Mouse (Mus musculus) midbrain, embryonic 11.5 days (tissue): ENCODE measurements at regions not wholly inside any gene's neighbourhood (a gene's known extent, or its start where the extent isn't known, plus 50 kb on each side); places are given as distances from the start of the nearest gene placed in this dataset.
A peak's percentile ranks its signal among the peaks of the same experiment; 100 is the strongest.

ENCODE experiments used
- ATAC-seq: fragments of 200-750 bp; cut with Nextera tagmentation; 2 replicates; pipeline ENCODE4 v1.8.0; 2017; ENCODE audit warnings: moderate TSS enrichment, moderate library complexity; ENCODE audit not compliant: low FRiP score
- DNase-seq: peaks from one replicate; pipeline ENCODE4 v3.0.0; 2015; ENCODE audit warnings: low spot score; ENCODE audit errors: missing footprints
- H3K27ac ChIP-seq: fragments of 300-500 bp; sonication (generic); 2 replicates; pipeline ENCODE4 v1.5.1; 2014; ENCODE audit warnings: low read depth, low read length
- H3K27me3 ChIP-seq: fragments of 300-500 bp; sonication (generic); 2 replicates; pipeline ENCODE4 v1.6.1; 2014; ENCODE audit warnings: mild to moderate bottlenecking, low read length, moderate library complexity, mixed read lengths; ENCODE audit not compliant: control insufficient read depth, insufficient read depth
- H3K36me3 ChIP-seq: fragments of 300-500 bp; sonication (generic); 2 replicates; pipeline ENCODE4 v1.6.1; 2014; ENCODE audit warnings: mild to moderate bottlenecking, low read length, moderate library complexity, mixed read lengths; ENCODE audit not compliant: control insufficient read depth, insufficient read depth
- H3K4me1 ChIP-seq: fragments of 300-500 bp; sonication (generic); 2 replicates; pipeline ENCODE4 v1.6.1; 2014; ENCODE audit warnings: low read length; ENCODE audit not compliant: control insufficient read depth, insufficient read depth
- H3K4me2 ChIP-seq: fragments of 300-500 bp; sonication (generic); 2 replicates; pipeline ENCODE4 v1.6.1; 2014; ENCODE audit warnings: mild to moderate bottlenecking, moderate library complexity
- H3K4me3 ChIP-seq: fragments of 300-500 bp; sonication (generic); 2 replicates; pipeline ENCODE4 v1.5.1; 2014; ENCODE audit warnings: low read depth, low read length
- H3K9ac ChIP-seq: fragments of 300-500 bp; sonication (generic); 2 replicates; pipeline ENCODE4 v1.6.1; 2014; ENCODE audit warnings: low read length
- H3K9me3 ChIP-seq: fragments of 300-500 bp; sonication (generic); 2 replicates; pipeline ENCODE4 v1.6.1; 2016; ENCODE audit warnings: low read length; ENCODE audit not compliant: control insufficient read depth
- WGBS: fragments of 180-500 bp; shearing (Covaris S2); extraction: QIAGEN DNeasy Blood & Tissue Kit; methylation state at CpG from one replicate; pipeline ENCODE4 v1.1.7; 2014; 5-methylcytosine and 5-hydroxymethylcytosine counted together

DNA sequence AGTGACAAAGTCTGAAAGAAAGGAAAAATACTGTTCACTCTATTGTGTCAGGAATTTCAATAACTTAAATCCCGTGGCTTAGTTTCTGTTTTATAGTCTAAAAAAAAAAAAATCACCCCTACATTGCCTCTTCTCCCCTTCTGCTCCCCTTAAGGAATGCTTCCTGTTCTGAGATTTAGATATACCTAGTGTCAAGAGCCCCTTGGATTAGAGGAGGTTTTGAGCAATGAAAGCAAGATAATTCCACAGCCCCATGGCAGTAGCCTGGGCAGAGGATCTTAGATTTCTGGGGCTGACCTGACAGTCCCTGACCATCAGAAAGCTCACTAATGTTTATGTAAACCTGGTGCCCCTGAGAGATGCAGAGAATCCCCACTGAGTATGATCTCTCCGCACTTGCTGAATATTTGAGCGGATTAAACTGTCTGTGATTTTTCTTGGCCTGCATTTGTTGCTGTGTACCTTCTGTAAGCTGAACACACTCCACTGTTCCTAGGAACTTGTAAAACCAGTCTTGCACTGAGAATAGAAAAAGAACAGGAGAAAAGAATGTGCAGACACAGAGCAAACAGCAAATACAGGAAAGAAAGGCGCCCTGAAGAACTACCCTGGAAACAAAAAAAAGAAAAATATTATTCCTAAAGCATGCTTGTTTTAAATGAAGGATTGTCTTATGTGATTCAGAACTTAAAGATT lies 164.3 kb downstream of the Cxxc4 start:
- Histone ChIP-seq H3K4me1 (no peaks in the 10 kb centered on the region), H3K9me3 (no peaks in the 10 kb centered on the region), H3K36me3 (no peaks in the 10 kb centered on the region), H3K27ac (no peak overlapping the region), H3K27me3 (no peaks in the 10 kb centered on the region), H3K4me3 (no peak overlapping the region), H3K4me2 (no peak overlapping the region), H3K9ac (no peak overlapping the region)
- DNase-seq (no peak), ATAC-seq (no peak)
- WGBS: 41% methylated on average over 4 of the region's 4 CpGs

DNA sequence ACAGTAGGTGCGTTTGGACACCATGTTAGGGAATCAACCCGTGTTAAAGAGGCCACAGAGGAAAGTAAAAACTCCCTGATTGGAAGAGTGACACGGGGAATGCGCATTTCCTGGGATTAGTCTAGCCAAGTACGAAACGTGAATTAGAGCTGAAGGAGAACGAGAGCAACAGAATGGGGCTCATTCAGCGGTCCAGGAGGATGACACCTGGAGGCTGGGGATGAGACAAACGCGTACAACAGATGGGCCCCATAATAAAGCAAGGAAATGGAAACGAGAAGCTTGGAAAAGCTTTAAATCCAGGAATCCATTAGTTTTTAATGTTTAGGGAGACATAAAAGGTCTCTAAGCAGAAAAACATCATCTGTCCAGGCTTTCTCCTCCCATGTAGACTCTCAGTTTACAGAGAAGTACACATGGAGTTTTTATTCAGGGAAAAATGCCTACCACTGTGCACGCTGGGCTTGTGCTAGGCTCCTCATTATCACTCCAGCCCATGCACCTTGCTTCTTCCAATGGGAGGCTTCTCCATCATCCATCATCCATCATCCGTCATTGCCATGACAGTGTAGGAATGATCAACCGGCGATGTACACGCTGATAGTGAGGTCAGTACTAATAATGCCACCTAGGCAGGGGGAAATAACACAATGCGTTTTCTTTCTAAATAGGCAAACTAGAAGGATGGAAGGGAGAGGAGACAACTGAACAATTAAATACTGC lies 179.5 kb downstream of the Cxxc4 start:
- no peaks in the 10 kb centered on the region for H3K9me3 ChIP-seq
- no peak overlapping the region for H3K4me2 ChIP-seq
- H3K9ac ChIP-seq: no peak overlapping the region
- no peaks in the 10 kb centered on the region for H3K4me1 ChIP-seq
- H3K4me3 ChIP-seq: no peak overlapping the region
- H3K27me3 ChIP-seq: no peaks in the 10 kb centered on the region
- no peaks in the 10 kb centered on the region for H3K36me3 ChIP-seq
- WGBS: 75% methylated on average over 17 of the region's 17 CpGs
- ATAC-seq (peak; percentile 65; the same call in 1 of the 2 replicates), DNase-seq (no peak)
- no peak overlapping the region for H3K27ac ChIP-seq

DNA sequence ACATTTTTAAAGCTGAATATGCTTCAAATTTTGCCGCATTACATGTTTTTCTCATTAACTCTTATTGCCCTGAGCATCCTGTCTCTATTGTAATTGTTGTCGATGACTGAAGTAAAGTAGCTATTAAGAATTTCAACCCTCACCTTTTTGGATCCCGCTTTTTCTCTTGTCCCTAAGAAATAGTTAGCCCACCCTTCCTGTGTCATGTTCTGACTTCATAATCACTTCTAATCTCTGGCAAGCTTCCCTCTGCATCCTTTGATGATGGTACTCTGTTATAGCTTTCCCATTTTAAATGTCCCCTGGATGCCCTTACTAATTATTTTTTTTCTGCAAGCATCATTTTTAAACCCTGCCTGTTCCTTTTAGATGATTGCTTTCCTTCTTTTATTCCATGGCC lies 191.3 kb downstream of the Cxxc4 start:
- WGBS: 83% methylated on average over 3 of the region's 3 CpGs
- no peak overlapping the region for H3K4me2 ChIP-seq
- H3K27ac ChIP-seq: no peak overlapping the region
- H3K4me3 ChIP-seq: no peak overlapping the region
- no peak overlapping the region for H3K9ac ChIP-seq
- H3K27me3 ChIP-seq: no peaks in the 10 kb centered on the region
- DNase-seq (no peak), ATAC-seq (no peak)
- H3K4me1 ChIP-seq: no peaks in the 10 kb centered on the region
- H3K9me3 ChIP-seq: no peaks in the 10 kb centered on the region
- H3K36me3 ChIP-seq: no peaks in the 10 kb centered on the region

DNA sequence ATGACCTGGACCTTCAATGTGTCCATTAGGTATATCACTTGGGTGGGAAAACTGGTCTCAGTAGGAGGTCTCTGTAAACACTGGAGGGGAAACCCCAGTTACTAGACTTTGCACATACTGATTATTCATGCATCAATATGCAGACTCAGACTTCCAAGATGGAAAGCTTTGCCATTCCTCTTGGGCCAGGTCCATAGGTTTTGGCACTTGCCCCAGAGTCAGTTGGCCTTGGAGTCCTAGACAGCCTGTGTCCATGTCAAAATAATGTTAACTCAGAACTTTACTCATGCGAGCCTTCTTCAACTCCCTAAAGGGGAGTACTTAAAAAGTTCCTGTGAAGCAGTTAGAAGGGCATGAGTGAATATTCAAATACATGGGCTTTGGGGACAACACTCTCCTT lies 230.3 kb downstream of the Cxxc4 start:
- no peak overlapping the region for H3K4me3 ChIP-seq
- no peak overlapping the region for H3K4me2 ChIP-seq
- H3K27me3 ChIP-seq: no peaks in the 10 kb centered on the region
- WGBS: 82% methylated on average over 1 of the region's 1 CpGs
- DNase-seq: peak; percentile 65
- H3K36me3 ChIP-seq: no peaks in the 10 kb centered on the region
- H3K9me3 ChIP-seq: no peaks in the 10 kb centered on the region
- no peak overlapping the region for H3K27ac ChIP-seq
- H3K9ac ChIP-seq: no peak overlapping the region
- no peaks in the 10 kb centered on the region for H3K4me1 ChIP-seq
- no peak for ATAC-seq

DNA sequence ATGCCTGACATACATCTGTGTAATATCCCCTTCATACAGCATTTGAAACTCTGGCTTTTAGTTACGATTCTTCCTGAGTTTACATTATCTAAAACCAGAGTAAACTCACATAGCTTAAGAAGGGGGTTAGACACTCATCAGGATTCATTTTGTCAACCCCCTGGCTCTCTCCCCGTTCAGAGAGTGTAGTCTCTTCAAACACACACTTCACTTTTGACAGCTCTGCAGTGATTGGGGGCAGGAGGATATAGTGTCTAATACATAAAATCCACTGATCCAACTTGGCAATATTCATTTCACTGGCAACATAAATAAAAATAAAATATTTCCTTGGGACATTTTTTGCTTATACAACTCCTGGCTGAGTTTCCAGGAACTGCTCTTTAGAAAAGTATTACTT lies 251.0 kb downstream of the Cxxc4 start:
- no peaks in the 10 kb centered on the region for H3K4me1 ChIP-seq
- H3K27ac ChIP-seq: no peak overlapping the region
- H3K9ac ChIP-seq: no peak overlapping the region
- no peaks in the 10 kb centered on the region for H3K36me3 ChIP-seq
- H3K9me3 ChIP-seq: no peaks in the 10 kb centered on the region
- 83% methylated on average over 2 of the region's 2 CpGs for WGBS
- DNase-seq: peak; percentile 62
- no peak overlapping the region for H3K4me3 ChIP-seq
- no peak overlapping the region for H3K4me2 ChIP-seq
- no peak for ATAC-seq
- H3K27me3 ChIP-seq: no peaks in the 10 kb centered on the region

DNA sequence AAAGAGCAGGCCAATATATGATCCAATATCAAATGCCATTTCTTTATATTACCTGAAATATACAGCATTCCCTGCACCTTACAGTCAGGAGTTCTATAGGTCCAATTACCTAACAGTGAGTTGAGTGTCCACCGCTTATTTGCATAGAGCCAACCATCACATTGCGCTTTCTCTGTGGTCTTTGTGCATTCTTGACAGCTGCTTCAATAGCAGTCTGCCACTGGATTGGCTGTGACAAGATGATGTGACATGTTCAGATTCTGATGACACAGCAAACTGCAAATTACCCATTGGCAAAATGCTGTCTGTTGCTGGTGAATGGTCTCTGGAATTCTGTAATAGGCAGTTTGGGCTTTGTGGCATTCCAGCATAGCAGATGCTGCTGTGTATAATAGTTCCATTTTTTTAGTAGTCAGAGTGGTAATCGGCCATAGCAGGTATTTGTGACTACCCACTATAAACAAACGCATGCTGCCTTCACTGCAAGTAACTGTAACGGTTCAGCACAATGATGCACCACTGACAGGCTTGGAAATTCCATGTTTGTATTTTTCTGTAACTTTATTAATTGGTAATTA lies 253.8 kb downstream of the Cxxc4 start:
- Histone ChIP-seq H3K4me2 (no peak overlapping the region), H3K27ac (no peak overlapping the region), H3K9me3 (no peaks in the 10 kb centered on the region), H3K27me3 (no peaks in the 10 kb centered on the region), H3K36me3 (no peaks in the 10 kb centered on the region), H3K9ac (no peak overlapping the region), H3K4me1 (no peaks in the 10 kb centered on the region), H3K4me3 (no peak overlapping the region)
- peak; percentile 61; the same call in 1 of the 2 replicates for ATAC-seq
- DNase-seq: peak; percentile 73
- 84% methylated on average over 5 of the region's 5 CpGs for WGBS

DNA sequence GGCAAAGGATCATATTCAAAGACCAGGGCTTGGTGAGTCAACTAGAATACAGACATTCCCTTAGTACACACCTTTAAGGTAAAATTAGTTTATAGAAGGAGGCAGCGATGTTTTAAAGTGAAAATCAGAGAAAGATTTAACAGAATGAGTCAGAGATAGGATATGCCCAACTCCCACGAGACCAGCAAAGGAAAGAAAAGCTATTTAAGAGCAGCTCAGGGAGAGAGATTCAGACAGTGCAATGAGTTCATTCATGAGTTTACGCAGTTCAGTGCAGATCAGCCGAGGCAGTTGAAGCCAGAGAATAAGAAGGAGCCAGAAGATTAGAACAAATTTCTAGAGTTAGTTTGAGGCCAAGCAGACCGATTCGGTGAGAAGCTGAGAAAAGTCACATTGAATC lies 273.4 kb downstream of the Cxxc4 start:
- no peaks in the 10 kb centered on the region for H3K27me3 ChIP-seq
- H3K36me3 ChIP-seq: no peaks in the 10 kb centered on the region
- ATAC-seq (no peak), DNase-seq (no peak)
- H3K9ac ChIP-seq: no peak overlapping the region
- no peak overlapping the region for H3K27ac ChIP-seq
- no peaks in the 10 kb centered on the region for H3K4me1 ChIP-seq
- H3K4me3 ChIP-seq: no peak overlapping the region
- 78% methylated on average over 6 of the region's 6 CpGs for WGBS
- H3K9me3 ChIP-seq: no peaks in the 10 kb centered on the region
- H3K4me2 ChIP-seq: no peak overlapping the region

DNA sequence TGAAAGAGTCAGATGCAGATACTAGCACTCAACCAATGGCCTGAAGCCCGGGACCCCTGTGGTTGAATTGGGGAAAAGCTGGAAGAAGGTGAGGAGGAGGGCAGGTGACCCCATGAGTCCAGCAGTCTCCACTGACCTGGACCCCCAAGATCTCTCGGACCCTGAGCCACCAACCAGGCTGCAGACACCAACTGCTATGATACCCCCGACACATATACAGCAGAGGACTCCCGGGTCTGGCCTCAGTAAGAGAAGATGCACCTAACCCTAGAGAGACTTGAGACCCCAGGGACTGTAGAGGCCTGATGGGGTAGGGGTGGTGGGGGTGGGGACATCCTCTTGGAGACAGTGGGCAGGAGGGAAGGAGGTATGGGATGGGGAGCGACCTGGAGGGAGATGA lies 289.5 kb downstream of the Cxxc4 start:
- ATAC-seq (no peak), DNase-seq (no peak)
- H3K27me3 ChIP-seq: no peaks in the 10 kb centered on the region
- no peak overlapping the region for H3K4me2 ChIP-seq
- WGBS: 82% methylated on average over 5 of the region's 5 CpGs
- no peak overlapping the region for H3K27ac ChIP-seq
- no peaks in the 10 kb centered on the region for H3K9me3 ChIP-seq
- H3K4me1 ChIP-seq: no peaks in the 10 kb centered on the region
- no peaks in the 10 kb centered on the region for H3K36me3 ChIP-seq
- no peak overlapping the region for H3K4me3 ChIP-seq
- H3K9ac ChIP-seq: no peak overlapping the region

DNA sequence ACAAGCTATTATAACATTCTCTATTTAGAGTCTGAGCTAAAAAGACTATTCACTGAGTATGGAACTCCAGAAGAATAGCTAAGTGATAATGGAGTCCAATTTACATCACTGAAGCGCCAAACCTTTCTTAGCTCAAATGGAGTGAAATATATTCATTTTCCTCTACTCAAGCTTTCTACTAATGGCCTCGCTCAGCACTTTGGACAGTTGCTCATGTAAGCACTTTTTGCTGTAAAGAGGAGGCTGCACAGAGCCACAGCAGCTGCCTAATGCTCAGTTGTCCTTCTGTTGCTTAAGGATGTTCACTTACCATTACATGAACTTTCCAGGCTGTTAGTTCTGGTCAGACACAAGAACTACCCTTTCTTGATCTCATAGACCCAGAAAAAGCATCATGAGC lies 268.7 kb upstream of the Tacr3 start:
- Histone ChIP-seq H3K36me3 (no peaks in the 10 kb centered on the region), H3K9ac (no peak overlapping the region), H3K4me3 (no peak overlapping the region), H3K27ac (no peak overlapping the region), H3K27me3 (no peaks in the 10 kb centered on the region), H3K4me1 (no peaks in the 10 kb centered on the region), H3K9me3 (no peaks in the 10 kb centered on the region), H3K4me2 (no peak overlapping the region)
- WGBS: 80% methylated on average over 2 of the region's 2 CpGs
- no peak for ATAC-seq
- no peak for DNase-seq
